Mouse (Mus musculus): ENCODE results near the gene Elf1. TPM values are rescaled to one million over a fixed set of nuclear protein-coding genes. Genes with fewer than 3 reads are reported as not detected.
"Not testable (repeated sequence)": the region's sequence is repeated elsewhere in the genome, so short reads cannot be mapped to it uniquely, and the experiment has no call there.

Elf1 gene
- polyA plus RNA-seq, 1 experiment from 2014 or later: 21.2 TPM

DNA sequence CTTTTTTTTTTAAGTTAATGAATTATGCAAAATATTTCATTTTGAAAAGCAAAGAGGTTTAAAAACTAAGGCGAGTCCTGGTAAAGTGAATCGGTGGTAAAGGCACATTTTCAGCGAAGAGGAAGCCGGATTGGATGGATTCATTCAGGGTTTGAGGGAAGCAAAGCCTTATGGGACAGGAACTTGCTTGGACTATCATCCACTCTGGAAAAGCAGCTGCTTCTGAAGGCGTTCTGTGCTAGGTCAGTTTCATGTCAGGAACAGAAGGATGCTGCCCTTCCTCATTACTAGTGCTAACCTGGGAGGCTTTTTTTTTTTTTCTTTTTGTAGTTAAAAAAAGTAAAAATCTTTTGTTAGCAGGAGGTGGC is 35.2 kb downstream of the Elf1 start:
- peak overlapping the region; percentile 62 for H3K9ac ChIP-seq
- peak overlapping the region; percentile 43 for H3K27ac ChIP-seq
- peak overlapping the region; percentile 65 for H3K4me2 ChIP-seq
- H3K4me1 ChIP-seq: peaks cover 83% of the 10 kb centered on the region
- ATAC-seq: no peak
- H3K36me3 ChIP-seq: no peaks in the 10 kb centered on the region
- 47% methylated on average over 5 of the region's 5 CpGs for WGBS (ENCODE audit: insufficient replicate concordance)
- H3K9me3 ChIP-seq (replicated peaks): no peaks in the 10 kb centered on the region
- H3K4me3 ChIP-seq: peak overlapping the region; percentile 46
- H3K27me3 ChIP-seq (replicated peaks): no peaks in the 10 kb centered on the region

DNA sequence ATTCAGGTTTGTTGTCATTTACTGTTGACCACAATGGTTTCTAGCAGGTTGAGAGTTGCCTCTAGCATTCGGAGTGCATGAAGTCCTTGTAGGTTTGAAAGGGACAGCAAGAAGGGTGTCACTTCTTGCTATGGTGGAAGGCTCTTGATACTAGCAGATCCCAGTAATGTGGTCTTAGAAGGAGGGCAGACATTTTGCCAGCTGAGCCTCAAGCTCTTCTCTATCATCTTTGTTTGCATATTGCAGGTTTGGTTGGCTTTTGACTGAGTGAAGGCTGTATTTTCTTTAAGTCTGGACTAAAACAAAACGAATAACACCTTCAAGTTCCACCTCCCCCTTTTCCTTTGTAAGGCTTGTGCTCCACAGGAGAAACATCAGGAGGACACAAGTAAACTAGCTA is 35.8 kb downstream of the Elf1 start:
- H3K4me1 ChIP-seq: peaks cover 83% of the 10 kb centered on the region
- peak overlapping the region; percentile 46 for H3K4me3 ChIP-seq
- peak overlapping the region; percentile 65 for H3K4me2 ChIP-seq
- H3K27ac ChIP-seq: peak overlapping the region; percentile 59
- H3K9ac ChIP-seq: peak overlapping the region; percentile 62
- H3K9me3 ChIP-seq (replicated peaks): no peaks in the 10 kb centered on the region
- no peaks in the 10 kb centered on the region for H3K27me3 ChIP-seq (replicated peaks)
- H3K36me3 ChIP-seq: no peaks in the 10 kb centered on the region
- ATAC-seq: no peak
- WGBS (ENCODE audit: insufficient replicate concordance): 39% methylated on average over 2 of the region's 2 CpGs

DNA sequence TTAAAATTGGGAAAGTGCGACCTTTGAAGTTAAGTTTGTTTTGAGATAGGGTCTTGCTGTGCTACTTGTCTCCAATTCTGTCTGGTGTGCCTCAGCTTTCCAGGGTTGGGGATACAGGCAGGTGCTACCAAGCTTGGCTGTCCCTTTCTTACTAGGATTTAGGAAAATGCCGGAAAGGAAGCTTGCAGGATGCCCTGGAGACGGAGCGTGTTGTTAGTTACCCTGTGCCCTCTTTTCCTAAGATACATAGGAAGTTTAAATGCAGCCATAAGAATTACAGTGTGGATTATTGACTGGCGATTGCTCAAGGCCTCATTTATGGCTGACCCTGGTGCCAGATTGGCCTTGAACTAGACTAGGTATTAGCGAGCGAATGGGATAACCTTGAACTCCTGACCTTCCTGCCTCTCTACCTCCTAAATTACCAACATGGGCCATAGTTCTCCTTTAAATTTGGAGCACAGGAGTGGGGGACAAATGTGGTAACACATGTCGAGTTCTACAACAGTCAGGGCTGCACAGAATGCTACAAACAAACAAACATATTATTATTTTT is 36.3 kb downstream of the Elf1 start:
- Histone ChIP-seq H3K27ac (peak overlapping the region; percentile 59), H3K27me3 (replicated peaks) (no peaks in the 10 kb centered on the region), H3K4me3 (peak overlapping the region; percentile 46), H3K36me3 (no peaks in the 10 kb centered on the region), H3K9me3 (replicated peaks) (no peaks in the 10 kb centered on the region), H3K4me2 (peak overlapping the region; percentile 65), H3K4me1 (peaks cover 83% of the 10 kb centered on the region), H3K9ac (peak overlapping the region; percentile 62)
- ATAC-seq: no peak
- WGBS (ENCODE audit: insufficient replicate concordance): 68% methylated on average over 8 of the region's 8 CpGs

DNA sequence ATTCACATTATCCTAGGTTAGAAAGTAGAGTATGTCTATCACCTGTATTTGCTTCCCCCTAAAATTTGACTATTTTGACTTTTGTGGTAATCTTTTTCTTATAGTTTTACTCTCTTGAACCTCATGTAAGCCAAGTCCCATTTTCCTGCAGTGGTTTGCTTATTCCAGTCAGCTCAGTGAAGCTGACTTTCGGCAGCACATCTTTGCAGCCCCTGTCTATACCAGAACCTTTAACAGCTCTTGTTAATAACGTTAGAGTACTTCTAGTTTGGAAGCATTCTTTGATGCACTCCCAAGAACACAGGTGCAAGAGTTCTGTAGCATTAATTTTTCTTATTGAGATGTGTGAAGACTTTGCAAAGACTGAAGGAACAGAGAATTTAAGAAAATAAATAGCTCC is 37.1 kb downstream of the Elf1 start:
- H3K9me3 ChIP-seq (replicated peaks): no peaks in the 10 kb centered on the region
- no peak for ATAC-seq
- H3K4me1 ChIP-seq: peaks cover 87% of the 10 kb centered on the region
- peak overlapping the region; percentile 61 for H3K4me2 ChIP-seq
- H3K9ac ChIP-seq: peak overlapping the region; percentile 61; the same call in 1 of the 2 replicates
- H3K27me3 ChIP-seq (replicated peaks): no peaks in the 10 kb centered on the region
- no peaks in the 10 kb centered on the region for H3K36me3 ChIP-seq
- H3K27ac ChIP-seq: 0 out of 2 replicates have a peak overlapping the region, but pooled peaks have one; percentile 67
- H3K4me3 ChIP-seq: peak overlapping the region; percentile 28
- 65% methylated on average over 2 of the region's 2 CpGs for WGBS (ENCODE audit: insufficient replicate concordance)

DNA sequence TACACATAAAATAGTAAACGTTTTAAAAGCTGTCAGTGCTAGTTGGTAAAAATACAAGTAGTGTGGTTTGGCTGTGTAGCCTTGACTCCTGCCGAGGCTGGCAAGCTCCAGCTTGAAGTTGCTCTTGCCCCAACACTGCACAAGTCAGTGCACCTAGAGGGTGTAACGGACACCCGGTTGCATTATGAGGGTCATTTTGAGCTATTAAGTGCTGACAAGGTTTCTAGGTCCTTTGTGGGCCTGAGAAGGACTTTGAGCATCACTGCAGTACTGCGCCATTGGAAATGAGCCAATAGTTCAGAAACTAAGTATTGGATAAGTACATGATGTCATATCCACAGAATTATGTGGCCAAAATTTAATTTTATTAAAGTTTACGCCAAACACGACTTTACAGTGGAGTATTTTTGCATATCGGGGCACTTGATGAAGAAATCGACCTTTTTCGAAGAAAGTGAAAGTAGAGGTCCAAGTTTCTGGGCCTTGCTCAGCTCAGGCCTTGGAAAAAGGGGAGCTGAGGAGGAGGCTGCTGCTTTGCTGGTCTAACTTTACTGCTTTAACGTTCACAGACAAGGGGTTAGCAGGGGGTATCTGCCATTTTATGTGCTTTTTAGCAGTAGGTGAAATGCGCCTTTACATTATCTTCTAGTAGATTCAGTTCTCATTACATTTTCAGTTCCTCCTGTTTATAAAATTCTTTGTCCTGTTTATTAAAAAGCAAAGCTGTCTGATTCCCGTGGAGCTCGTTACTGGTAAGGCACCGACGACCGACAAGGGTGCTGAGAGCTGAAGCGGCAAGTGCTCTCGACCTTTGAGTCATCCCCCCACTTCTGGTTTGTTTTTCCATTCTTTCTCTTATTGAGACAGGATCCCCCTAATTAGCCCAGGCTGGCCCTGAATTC is 38.0 kb downstream of the Elf1 start:
- no peaks in the 10 kb centered on the region for H3K27me3 ChIP-seq (replicated peaks)
- peak overlapping the region; percentile 67 for H3K27ac ChIP-seq
- H3K9me3 ChIP-seq (replicated peaks): no peaks in the 10 kb centered on the region
- H3K4me3 ChIP-seq: peak overlapping the region; percentile 28
- peaks cover 85% of the 10 kb centered on the region for H3K4me1 ChIP-seq
- peak overlapping the region; percentile 61 for H3K4me2 ChIP-seq
- H3K36me3 ChIP-seq: no peaks in the 10 kb centered on the region
- ATAC-seq: no peak
- peak overlapping the region; percentile 61 for H3K9ac ChIP-seq
- 50% methylated on average over 19 of the region's 19 CpGs for WGBS (ENCODE audit: insufficient replicate concordance)

DNA sequence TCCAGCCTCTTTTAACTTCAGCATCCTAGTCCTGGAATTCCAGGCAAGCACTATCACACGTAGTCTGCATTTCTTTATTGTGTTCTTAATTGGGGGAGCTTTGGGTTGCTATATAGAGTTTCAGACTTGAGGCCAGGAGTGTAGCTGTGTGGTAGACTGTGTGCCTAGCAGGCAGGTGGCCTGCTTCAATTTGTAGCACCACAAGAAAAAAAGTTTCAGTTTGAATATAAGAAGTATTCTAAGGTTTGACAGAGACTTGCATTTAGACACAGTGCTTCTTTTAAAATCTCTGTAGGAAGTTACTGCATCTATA is 38.6 kb downstream of the Elf1 start:
- WGBS (ENCODE audit: insufficient replicate concordance): 64% methylated on average over 1 of the region's 1 CpGs
- peak overlapping the region; percentile 61 for H3K9ac ChIP-seq
- no peaks in the 10 kb centered on the region for H3K9me3 ChIP-seq (replicated peaks)
- no peaks in the 10 kb centered on the region for H3K36me3 ChIP-seq
- peak overlapping the region; percentile 28 for H3K4me3 ChIP-seq
- no peak for ATAC-seq
- peaks cover 85% of the 10 kb centered on the region for H3K4me1 ChIP-seq
- H3K4me2 ChIP-seq: peak overlapping the region; percentile 61
- H3K27me3 ChIP-seq (replicated peaks): no peaks in the 10 kb centered on the region
- H3K27ac ChIP-seq: peak overlapping the region; percentile 67

DNA sequence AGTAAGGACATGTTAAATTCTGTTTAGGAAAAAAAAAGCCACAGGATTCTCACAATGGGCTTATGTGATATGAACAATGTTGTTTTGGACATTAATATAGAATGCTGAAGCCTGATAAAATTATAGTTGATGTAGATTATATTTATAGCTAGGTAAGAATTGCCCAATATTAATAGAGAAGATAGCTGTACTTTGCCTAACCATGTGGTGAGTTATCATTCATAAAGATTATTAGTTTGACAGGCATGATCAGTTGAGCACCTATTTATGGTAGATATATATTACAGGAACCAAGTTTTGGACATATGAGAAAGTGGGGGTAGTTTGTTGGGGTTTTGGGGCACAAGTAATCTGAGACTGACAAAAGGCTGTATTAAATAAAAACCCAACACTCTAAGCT is 39.6 kb downstream of the Elf1 start:
- Histone ChIP-seq H3K27ac (peak overlapping the region; percentile 86), H3K9ac (peak overlapping the region; percentile 53), H3K36me3 (no peaks in the 10 kb centered on the region), H3K4me1 (peaks cover 77% of the 10 kb centered on the region), H3K27me3 (replicated peaks) (no peaks in the 10 kb centered on the region), H3K9me3 (replicated peaks) (no peaks in the 10 kb centered on the region), H3K4me2 (peak overlapping the region; percentile 47), H3K4me3 (no peak overlapping the region)
- no peak for ATAC-seq

DNA sequence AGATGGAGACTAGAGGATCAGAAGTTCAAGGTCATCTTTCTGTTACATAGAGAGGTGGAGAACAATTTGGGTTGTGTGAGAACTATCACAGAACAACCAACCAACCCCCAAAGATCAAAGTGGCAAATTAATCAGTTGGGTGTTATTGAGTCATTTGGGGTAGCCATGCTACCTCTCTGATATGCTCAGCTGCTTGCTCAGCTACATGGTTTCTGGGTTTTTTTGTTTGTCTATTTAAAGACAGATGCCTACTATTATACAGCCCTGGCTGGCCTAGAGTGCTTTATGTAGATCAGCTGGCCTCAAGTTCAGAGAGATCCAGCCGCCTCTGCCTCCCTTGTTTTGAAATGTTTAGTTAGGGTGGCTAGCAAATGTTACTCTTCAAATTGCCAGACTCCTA is 40.1 kb downstream of the Elf1 start:
- Histone ChIP-seq H3K27me3 (replicated peaks) (no peaks in the 10 kb centered on the region), H3K4me1 (peaks cover 75% of the 10 kb centered on the region), H3K36me3 (0 out of 2 replicates have a peak, but pooled peaks cover 2% of the 10 kb centered on the region), H3K4me3 (peak overlapping the region; percentile 9), H3K4me2 (peak overlapping the region; percentile 47), H3K27ac (peak overlapping the region; percentile 86), H3K9ac (peak overlapping the region; percentile 53), H3K9me3 (replicated peaks) (no peaks in the 10 kb centered on the region)
- 26% methylated on average over 1 of the region's 1 CpGs for whole genome bisulfite sequencing (ENCODE audit: insufficient replicate concordance)
- peak; percentile 48 for ATAC-seq

DNA sequence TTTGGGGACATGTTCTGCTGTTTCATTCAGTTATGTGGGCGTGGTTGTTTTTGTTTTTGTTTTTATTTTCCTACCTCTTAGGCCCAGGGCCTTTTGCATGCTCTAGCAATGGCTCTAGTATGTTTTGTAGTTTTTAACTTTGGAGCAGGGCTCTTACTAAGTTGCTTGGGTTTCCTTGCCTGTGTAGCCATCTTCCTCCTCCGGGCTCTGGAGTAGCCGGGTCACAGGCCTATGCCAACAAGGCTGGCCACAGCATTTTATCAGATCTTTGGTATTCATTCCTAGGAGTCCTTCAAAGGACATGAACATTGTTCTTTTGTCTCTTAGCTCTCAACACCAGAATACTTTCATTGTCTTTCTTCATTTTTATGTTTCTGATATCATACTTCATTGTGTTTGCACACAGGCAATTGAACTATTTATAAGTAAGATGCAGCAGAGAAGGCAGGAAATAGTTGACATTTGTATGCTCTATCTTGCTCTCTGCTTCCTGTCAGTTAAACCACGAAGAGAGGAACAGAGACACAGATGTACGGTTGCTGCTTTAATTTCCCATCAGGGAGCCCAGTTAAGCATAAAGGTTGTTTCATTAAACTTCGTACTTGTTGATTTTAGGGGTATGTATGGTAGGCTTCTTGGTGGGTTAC is 40.6 kb downstream of the Elf1 start:
- Histone ChIP-seq H3K9ac (peak overlapping the region; percentile 53), H3K27ac (peak overlapping the region; percentile 86)

DNA sequence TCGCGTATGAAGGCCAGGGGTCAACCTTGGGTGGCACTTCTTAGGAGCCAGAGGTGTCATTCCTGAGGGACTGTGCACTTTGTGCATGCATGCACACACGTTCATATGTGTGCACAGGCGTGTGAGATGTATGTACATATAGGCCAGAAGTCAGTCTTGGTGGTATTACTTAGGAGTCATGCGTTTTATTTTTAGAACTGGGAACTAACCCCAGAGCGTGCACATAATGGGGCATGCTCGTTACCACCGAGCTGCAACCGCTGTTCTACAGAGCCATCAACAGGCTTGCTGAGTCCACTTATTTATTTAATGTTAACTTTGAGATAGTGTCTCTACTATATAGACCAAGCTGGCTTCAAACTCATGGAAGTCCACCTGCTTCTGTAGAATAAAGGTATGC is 41.4 kb downstream of the Elf1 start:
- no peak for ATAC-seq
- Histone ChIP-seq H3K9me3 (replicated peaks) (no peaks in the 10 kb centered on the region), H3K4me3 (no peak overlapping the region), H3K4me1 (peaks cover 72% of the 10 kb centered on the region), H3K27ac (peak overlapping the region; percentile 86), H3K4me2 (peak overlapping the region; percentile 47), H3K9ac (peak overlapping the region; percentile 53; the same call in 1 of the 2 replicates), H3K36me3 (peaks cover 11% of the 10 kb centered on the region; the same call in 1 of the 2 replicates), H3K27me3 (replicated peaks) (no peaks in the 10 kb centered on the region)
- 25% methylated on average over 9 of the region's 9 CpGs for WGBS (ENCODE audit: insufficient replicate concordance)

More for the DNA sequence above, 40.6 kb downstream of the Elf1 start:
- Histone ChIP-seq H3K9me3 (replicated peaks) (no peaks in the 10 kb centered on the region), H3K4me1 (peaks cover 73% of the 10 kb centered on the region), H3K4me2 (peak overlapping the region; percentile 47), H3K4me3 (peak overlapping the region; percentile 9), H3K27me3 (replicated peaks) (no peaks in the 10 kb centered on the region), H3K36me3 (0 out of 2 replicates have a peak, but pooled peaks cover 6% of the 10 kb centered on the region)
- ATAC-seq: peak; percentile 36; the same call in 1 of the 2 replicates
- 18% methylated on average over 6 of the region's 6 CpGs for WGBS (ENCODE audit: insufficient replicate concordance)

DNA sequence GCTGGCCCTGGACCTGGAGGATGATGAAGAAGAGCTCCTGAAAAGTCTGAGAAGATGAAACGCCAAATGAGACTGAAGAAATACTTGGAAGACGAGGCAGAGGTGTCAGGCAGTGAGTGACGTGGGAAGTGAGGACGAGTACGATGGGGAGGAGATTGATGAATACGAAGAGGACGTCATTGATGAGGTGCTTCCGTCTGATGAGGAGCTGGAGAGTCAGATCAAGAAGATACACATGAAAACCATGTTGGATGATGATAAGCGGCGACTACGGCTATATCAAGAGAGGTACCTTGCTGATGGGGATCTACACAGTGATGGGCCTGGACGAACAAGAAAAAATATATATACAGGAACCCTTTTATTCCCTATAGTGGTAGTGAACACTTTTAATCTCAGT is 45.1 kb downstream of the Elf1 start:
- H3K4me2 ChIP-seq; H3K9me3 ChIP-seq (replicated peaks); ATAC-seq; H3K27ac ChIP-seq; H3K9ac ChIP-seq; H3K27me3 ChIP-seq (replicated peaks); H3K4me3 ChIP-seq: not testable (repeated sequence)
- Histone ChIP-seq H3K36me3 (peaks cover 16% of the 10 kb centered on the region; the same call in 1 of the 2 replicates), H3K4me1 (peaks cover 78% of the 10 kb centered on the region)
- 66% methylated on average over 12 of the region's 12 CpGs for WGBS (ENCODE audit: insufficient replicate concordance)

DNA sequence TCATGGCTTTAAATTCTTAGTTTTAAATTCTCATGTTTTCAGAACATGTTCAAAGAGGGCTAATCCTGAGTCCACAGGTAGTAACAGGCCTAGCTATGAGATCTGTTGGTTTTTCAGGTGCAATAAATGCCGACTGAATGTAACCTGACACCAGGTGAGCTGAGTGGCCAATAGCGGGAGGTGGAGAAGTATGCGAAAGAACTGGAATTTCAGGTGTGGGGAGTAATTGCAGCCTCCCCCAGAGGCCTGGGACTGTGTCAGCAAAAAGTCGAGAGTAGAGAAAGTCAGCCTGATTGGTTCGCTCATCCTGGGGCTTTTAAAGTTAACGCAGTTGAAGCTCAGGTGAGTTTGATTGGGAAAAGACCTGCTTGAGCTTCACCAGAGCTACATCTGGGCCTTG is 46.7 kb downstream of the Elf1 start:
- no peaks in the 10 kb centered on the region for H3K27me3 ChIP-seq (replicated peaks)
- H3K9ac ChIP-seq: no peak overlapping the region
- 72% methylated on average over 6 of the region's 6 CpGs for WGBS (ENCODE audit: insufficient replicate concordance)
- peaks cover 16% of the 10 kb centered on the region; the same call in 1 of the 2 replicates for H3K36me3 ChIP-seq
- peaks cover 75% of the 10 kb centered on the region for H3K4me1 ChIP-seq
- no peak overlapping the region for H3K4me3 ChIP-seq
- peak overlapping the region; percentile 40; the same call in 1 of the 2 replicates for H3K27ac ChIP-seq
- ATAC-seq: no peak
- no peaks in the 10 kb centered on the region for H3K9me3 ChIP-seq (replicated peaks)
- no peak overlapping the region for H3K4me2 ChIP-seq

All from liver, embryonic 12.5 days (tissue).